ENCODE assay signal across 9 mouse cellular contexts in the genomic region with DNA sequence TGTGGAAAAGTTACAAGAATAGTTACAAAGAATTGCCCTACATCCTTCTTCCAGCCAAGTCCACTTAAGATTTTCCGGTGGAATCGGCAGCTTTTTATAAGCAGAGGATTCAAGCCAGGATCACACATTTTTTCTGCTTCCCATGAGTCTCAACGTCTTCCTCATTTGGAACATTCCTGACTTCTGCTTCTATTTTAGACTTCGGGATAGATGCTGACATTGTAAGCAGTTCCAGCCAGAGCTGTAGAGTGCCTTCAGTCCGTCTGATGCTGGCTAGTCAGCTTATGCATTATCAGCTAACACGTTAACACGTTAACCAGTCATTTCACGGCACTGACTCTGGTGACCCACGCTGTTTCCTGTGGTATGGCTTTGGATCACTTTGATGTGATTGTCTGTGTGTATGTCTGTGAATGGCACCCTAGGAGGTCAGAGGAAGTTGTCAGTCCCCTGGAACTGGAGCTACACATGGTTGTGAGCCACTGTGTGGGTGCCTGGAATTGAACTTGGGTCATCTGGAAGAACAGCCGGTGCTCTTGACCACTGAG. TPM values are rescaled to one million over a fixed set of nuclear protein-coding genes. Genes with fewer than 3 reads are reported as not detected.
A peak's percentile ranks its signal among the peaks of the same experiment; 100 is the strongest.
DNase-seq lines count a peak whose midpoint lies in the region; ATAC-seq and TF ChIP-seq lines count a peak whose summit lies in the region.
"Had no signal": no experiment of that assay in that cellular context is flagged by ENCODE, and none has a peak within 500 bp of the region (broad histone marks: within the 10 kb centered on the region; RNA-seq: fewer than 3 reads in every experiment).

No protein-coding gene starts in this region.

- no peak for TF ChIP-seq CTCF in hindbrain, postnatal 0 days (IDR thresholded peaks at IDR 0.05; ENCODE audit: low read depth)
- TF ChIP-seq CTCF in cerebellum, adult 2 months (IDR thresholded peaks at IDR 0.05; ENCODE audit: borderline replicate concordance, insufficient read depth, low read depth, low read length): no peak

- TF ChIP-seq POLR2A in cerebellum, adult 2 months (IDR thresholded peaks at IDR 0.05; ENCODE audit: borderline replicate concordance, insufficient read depth, low read length): no peak

- WGBS in limb, embryonic 15.5 days: 59% methylated on average over 10 of the region's 10 CpGs
- WGBS in limb, embryonic 10.5 days: 94% methylated on average over 10 of the region's 10 CpGs
- 21% methylated on average over 10 of the region's 10 CpGs for WGBS in heart, embryonic 16.5 days
- WGBS in hindbrain, postnatal 0 days: 81% methylated on average over 10 of the region's 10 CpGs
- WGBS in cerebellum, adult 2 months: 75% methylated on average over 10 of the region's 10 CpGs

- H3K9me3 ChIP-seq in limb, embryonic 15.5 days: no peaks in the 10 kb centered on the region
- no peaks in the 10 kb centered on the region for H3K9me3 ChIP-seq in limb, embryonic 10.5 days (replicated peaks)
- peaks cover 6% of the 10 kb centered on the region for H3K9me3 ChIP-seq in heart, embryonic 16.5 days (replicated peaks; ENCODE audit: control insufficient read depth, low read length)
- H3K9me3 ChIP-seq in hindbrain, postnatal 0 days (ENCODE audit: low read length): no peaks in the 10 kb centered on the region
- H3K9me3 ChIP-seq: midbrain, embryonic 12.5 days had no signal

- H3K9ac ChIP-seq in limb, embryonic 15.5 days: no peak overlapping the region
- H3K9ac ChIP-seq in heart, embryonic 16.5 days (ENCODE audit: low read length): peak overlapping the region; percentile 54
- H3K9ac ChIP-seq in hindbrain, postnatal 0 days (replicated peaks; ENCODE audit: low read length): no peak overlapping the region
- H3K9ac ChIP-seq: midbrain, embryonic 12.5 days had no signal

- H3K4me3 ChIP-seq in limb, embryonic 15.5 days: no peak overlapping the region
- no peak overlapping the region for H3K4me3 ChIP-seq in limb, embryonic 10.5 days
- H3K4me3 ChIP-seq in heart, embryonic 16.5 days (ENCODE audit: low read length): peak overlapping the region; percentile 23
- H3K4me3 ChIP-seq in hindbrain, postnatal 0 days (ENCODE audit: low read length): no peak overlapping the region
- no peak overlapping the region for H3K4me3 ChIP-seq in cerebellum, adult 2 months (replicated peaks; ENCODE audit: insufficient read depth, low read depth, low read length)
- H3K4me3 ChIP-seq: midbrain, embryonic 12.5 days had no signal

- H3K27me3 ChIP-seq in limb, embryonic 15.5 days: no peaks in the 10 kb centered on the region
- no peaks in the 10 kb centered on the region for H3K27me3 ChIP-seq in limb, embryonic 10.5 days (ENCODE audit: low read depth, poor library complexity, severe bottlenecking)
- no peaks in the 10 kb centered on the region for H3K27me3 ChIP-seq in heart, embryonic 16.5 days (ENCODE audit: control insufficient read depth, insufficient read depth, low read length)
- no peaks in the 10 kb centered on the region for H3K27me3 ChIP-seq in hindbrain, postnatal 0 days (ENCODE audit: insufficient read depth, low read length)
- H3K27me3 ChIP-seq in cerebellum, adult 2 months (ENCODE audit: control insufficient read depth, insufficient read depth, low read length): no peaks in the 10 kb centered on the region
- H3K27me3 ChIP-seq: midbrain, embryonic 12.5 days had no signal

- DNase-seq in cerebellum, postnatal 25 days: no peak
- DNase-seq in limb, embryonic 10.5 days (ENCODE audit: low spot score): no peak
- DNase-seq in naive thymus-derived CD4-positive, alpha-beta T cell, adult 2 months (ENCODE audit: low read depth): peak; percentile 17
- DNase-seq in hindbrain, postnatal 0 days (ENCODE audit: low spot score): no peak
- no peak for DNase-seq in cerebellum, adult 2 months

- peak overlapping the region; percentile 72 for H3K27ac ChIP-seq in limb, embryonic 15.5 days
- no peak overlapping the region for H3K27ac ChIP-seq in limb, embryonic 10.5 days
- peak overlapping the region; percentile 70 for H3K27ac ChIP-seq in heart, embryonic 16.5 days (ENCODE audit: low read length)
- H3K27ac ChIP-seq in hindbrain, postnatal 0 days: no peak overlapping the region
- no peak overlapping the region for H3K27ac ChIP-seq in cerebellum, adult 2 months (ENCODE audit: insufficient read depth, low read length)

- 0 out of 2 replicates have a peak, but pooled peaks have one; percentile 12 for ATAC-seq in cerebellum, adult (ENCODE audit: insufficient number of reproducible peaks, low FRiP score, low TSS enrichment)
- no peak for ATAC-seq in limb, embryonic 15.5 days (ENCODE audit: insufficient number of reproducible peaks, low FRiP score, low TSS enrichment, low read depth)
- ATAC-seq in heart, embryonic 16.5 days (replicated peaks; ENCODE audit: extremely low read depth, insufficient read depth, low FRiP score): peak; percentile 63
- ATAC-seq in hindbrain, postnatal 0 days: no peak

- H3K4me2 ChIP-seq in limb, embryonic 15.5 days: no peak overlapping the region
- peak overlapping the region; percentile 46 for H3K4me2 ChIP-seq in heart, embryonic 16.5 days (ENCODE audit: low read depth, low read length)
- H3K4me2 ChIP-seq in hindbrain, postnatal 0 days (ENCODE audit: low read depth, low read length): no peak overlapping the region
- H3K4me2 ChIP-seq: midbrain, embryonic 12.5 days had no signal

- H3K4me1 ChIP-seq in limb, embryonic 15.5 days: peaks cover 35% of the 10 kb centered on the region
- peaks cover 23% of the 10 kb centered on the region for H3K4me1 ChIP-seq in limb, embryonic 10.5 days
- peaks cover 26% of the 10 kb centered on the region for H3K4me1 ChIP-seq in heart, embryonic 16.5 days (ENCODE audit: control insufficient read depth, insufficient read depth, low read length)
- H3K4me1 ChIP-seq in hindbrain, postnatal 0 days (ENCODE audit: insufficient read depth, low read length): no peaks in the 10 kb centered on the region
- no peaks in the 10 kb centered on the region for H3K4me1 ChIP-seq in cerebellum, adult 2 months (ENCODE audit: control insufficient read depth, insufficient read depth, low read length)

- no peaks in the 10 kb centered on the region for H3K36me3 ChIP-seq in limb, embryonic 15.5 days
- H3K36me3 ChIP-seq in limb, embryonic 10.5 days: no peaks in the 10 kb centered on the region
- no peaks in the 10 kb centered on the region for H3K36me3 ChIP-seq in heart, embryonic 16.5 days (ENCODE audit: control insufficient read depth, insufficient read depth)
- no peaks in the 10 kb centered on the region for H3K36me3 ChIP-seq in hindbrain, postnatal 0 days (ENCODE audit: insufficient read depth, low read length)
- H3K36me3 ChIP-seq: midbrain, embryonic 12.5 days had no signal

RNA-seq across cellular contexts. Expression of a gene that starts 47.6 kb away (rescaled TPM):
- polyA plus RNA-seq in limb, embryonic 15.5 days (2015; fragmentation: Nextera tagmentation; extraction: Ambion mirVana): 689 and 692 TPM in 2 replicates
- 461 and 480 TPM in 2 replicates for polyA plus RNA-seq in limb, embryonic 10.5 days (2016; fragmentation: Nextera tagmentation; extraction: Ambion mirVana)
- 453 and 470 TPM in 2 replicates for polyA plus RNA-seq in heart, embryonic 16.5 days (2015; fragmentation: Nextera tagmentation; extraction: Ambion mirVana)
- 210 and 211 TPM in 2 replicates for total RNA-seq in hindbrain, postnatal 0 days (2014; rRNA removed)
- polyA plus RNA-seq in hindbrain, postnatal 0 days (2015; fragmentation: Nextera tagmentation; extraction: Ambion mirVana): 686 and 693 TPM in 2 replicates
- 285 and 301 TPM in 2 replicates for polyA plus RNA-seq in cerebellum, adult 2 months (2012; rRNA removed)

RNA-seq across cellular contexts. Expression of a gene that starts 47.7 kb away (rescaled TPM):
- polyA plus RNA-seq in limb, embryonic 15.5 days (2015; fragmentation: Nextera tagmentation; extraction: Ambion mirVana): 10.1 and 13.5 TPM in 2 replicates
- 11.4 and 13.0 TPM in 2 replicates for polyA plus RNA-seq in limb, embryonic 10.5 days (2016; fragmentation: Nextera tagmentation; extraction: Ambion mirVana)
- polyA plus RNA-seq in heart, embryonic 16.5 days (2015; fragmentation: Nextera tagmentation; extraction: Ambion mirVana): 6.3 and 6.6 TPM in 2 replicates
- total RNA-seq in hindbrain, postnatal 0 days (2014; rRNA removed): 38.8 and 39.2 TPM in 2 replicates
- 11.0 and 11.1 TPM in 2 replicates for polyA plus RNA-seq in hindbrain, postnatal 0 days (2015; fragmentation: Nextera tagmentation; extraction: Ambion mirVana)
- polyA plus RNA-seq in cerebellum, adult 2 months (2012; rRNA removed): 15.2 and 15.4 TPM in 2 replicates

Comparison
In these comparisons a context has a peak if more than half of its experiments do, and no peak if none do; other contexts are left out.
1. H3K27ac ChIP-seq: peak in limb, embryonic 15.5 days (single experiment) and heart, embryonic 16.5 days (single experiment); none in limb, embryonic 10.5 days (single experiment), hindbrain, postnatal 0 days (single experiment) and cerebellum, adult 2 months (single experiment).
2. ATAC-seq: peak in cerebellum, adult (single experiment) and heart, embryonic 16.5 days (single experiment); none in limb, embryonic 15.5 days (single experiment) and hindbrain, postnatal 0 days (single experiment).